Mouse (Mus musculus) thymus, adult 18-20 months (tissue): Measurements from ENCODE around the gene Gfap.

ENCODE experiments used
- DNase-seq, 2 experiments: peaks; one replicate each; pipeline ENCODE4 v3.0.0; 2022; ENCODE audit warnings: mixed read lengths in 2 of 2

Gene Gfap

GRCm38 (mm10) chr11:102895779-102896178 is 4.9 kb downstream of the Gfap start:
- DNase-seq, result no peak

DNA sequence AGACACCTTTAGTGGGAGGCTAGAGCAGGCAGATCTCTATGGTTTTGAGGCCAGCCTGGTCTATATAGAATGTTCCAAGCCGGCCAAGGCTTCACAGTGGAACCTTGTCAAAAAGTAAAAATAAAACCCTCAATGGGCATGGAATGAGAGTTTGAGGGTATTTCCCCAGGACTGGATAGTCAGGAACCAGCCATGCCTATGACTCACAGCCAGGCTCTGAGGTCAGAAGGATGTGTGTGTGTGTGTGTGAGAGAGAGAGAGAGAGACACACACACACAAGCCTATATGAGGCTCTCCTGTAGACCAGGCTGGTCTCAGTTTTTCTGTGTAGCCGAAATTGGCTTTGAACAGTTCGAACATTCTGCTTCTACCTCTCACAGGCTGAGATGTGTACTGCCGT is 6.0 kb downstream of the Gfap start:
- DNase-seq, result no peak

GRCm38 (mm10) chr11:102893015-102893651 is 7.6 kb downstream of the Gfap start:
- peak; percentile 64 to 65 for DNase-seq

- DNase-seq, result no peak
These were observed 10.6 kb downstream of the Gfap start for GRCm38 (mm10) chr11:102890096-102890495.

DNA sequence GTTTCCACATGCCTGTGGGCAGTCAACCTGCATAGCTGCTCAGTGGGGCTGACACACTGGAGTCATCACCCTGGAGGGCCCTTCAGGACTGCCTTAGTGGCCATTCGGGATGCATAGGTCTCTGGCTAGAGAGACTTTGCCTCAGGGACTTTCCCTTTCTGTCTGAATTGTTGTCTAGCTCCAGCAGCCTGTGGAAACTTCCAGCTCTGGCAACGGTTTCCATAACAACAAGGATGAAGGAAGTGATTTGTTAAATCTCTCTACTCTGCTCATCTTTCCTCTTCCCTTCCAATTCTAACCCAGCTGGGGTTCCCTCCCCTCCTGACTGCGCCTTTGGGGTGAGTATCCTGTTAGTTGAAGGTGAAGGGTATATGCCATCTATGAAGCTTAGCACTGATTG is 12.6 kb downstream of the Gfap start:
- no peak for DNase-seq

- no peak for DNase-seq
These were observed 13.3 kb downstream of the Gfap start for GRCm38 (mm10) chr11:102887433-102887832.

DNA sequence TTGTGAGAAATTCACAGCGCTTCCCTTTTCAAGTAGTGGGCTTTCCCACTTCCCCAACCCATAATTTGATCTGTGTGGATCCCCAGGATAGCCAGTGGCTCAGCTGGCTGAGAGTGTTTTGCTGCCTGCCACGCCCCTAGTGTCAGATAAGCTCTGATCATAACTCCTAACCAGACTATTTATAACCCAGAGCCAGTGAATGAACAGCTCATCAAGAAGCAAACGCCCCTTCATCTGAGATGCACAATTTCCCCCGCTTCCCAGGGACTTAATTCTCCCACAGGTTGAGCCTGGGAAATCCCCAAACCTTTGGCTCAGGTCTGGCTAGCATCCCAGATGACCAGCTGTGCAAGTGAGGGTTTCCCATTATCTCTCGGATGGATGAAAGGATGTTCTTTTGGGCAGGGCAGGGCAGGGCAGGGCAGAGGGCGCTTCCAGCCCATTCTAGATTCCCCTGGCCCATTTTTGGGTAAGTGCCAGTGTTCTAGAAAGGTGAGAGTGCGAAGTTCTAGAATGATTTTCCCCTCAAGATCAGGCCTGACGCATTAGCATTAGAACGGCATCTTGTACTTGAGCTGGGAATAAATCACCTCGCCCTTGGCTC is 16.0 kb downstream of the Gfap start, which contains the start of gene Fam187a:
Gene Fam187a, plus strand, starts transcription at position 554 of the 604 bp plus-strand sequence.
- DNase-seq, result no peak

DNA sequence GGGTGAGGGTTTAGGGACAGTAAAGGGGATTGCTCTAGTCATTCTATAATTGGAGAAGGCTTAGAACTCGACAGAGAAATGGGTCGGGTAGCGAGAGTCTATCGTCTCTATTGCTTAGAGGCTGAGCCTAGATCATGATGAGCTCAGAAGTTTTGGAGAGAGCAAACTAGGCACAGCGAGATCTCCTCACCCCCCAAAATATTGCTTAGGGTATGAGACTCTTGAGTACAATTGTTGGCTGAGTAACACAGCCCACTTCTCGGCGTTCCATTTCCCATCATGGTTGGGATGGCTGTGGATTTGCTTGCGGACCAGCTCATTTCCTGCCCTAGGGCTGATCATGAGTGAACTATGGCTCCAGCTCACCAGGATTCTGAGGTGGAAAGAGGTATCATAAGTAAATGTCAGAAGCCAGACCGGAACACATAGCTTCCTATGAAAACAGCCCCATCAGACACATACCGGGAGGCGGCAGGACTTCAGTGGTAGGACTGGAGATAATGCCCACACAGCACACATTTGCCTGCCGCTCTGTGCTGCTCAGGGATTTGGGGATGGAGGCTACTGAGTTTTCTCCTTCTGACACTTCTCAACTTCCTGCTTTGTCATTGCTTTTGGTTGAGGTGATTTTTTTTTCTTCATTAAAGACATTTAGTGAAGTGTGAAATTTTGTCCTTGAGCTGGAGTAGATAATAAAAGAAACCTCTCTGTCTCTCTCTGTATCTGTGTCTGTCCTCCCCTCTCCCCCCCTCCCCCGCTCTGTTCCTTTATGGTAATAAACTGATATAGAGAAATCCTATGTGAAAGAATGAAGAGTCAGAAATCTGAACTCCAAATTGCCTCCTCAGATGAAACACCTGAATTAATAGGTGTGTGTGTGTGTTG is 19.2 kb downstream of the Gfap start:
- DNase-seq, result no peak

DNA sequence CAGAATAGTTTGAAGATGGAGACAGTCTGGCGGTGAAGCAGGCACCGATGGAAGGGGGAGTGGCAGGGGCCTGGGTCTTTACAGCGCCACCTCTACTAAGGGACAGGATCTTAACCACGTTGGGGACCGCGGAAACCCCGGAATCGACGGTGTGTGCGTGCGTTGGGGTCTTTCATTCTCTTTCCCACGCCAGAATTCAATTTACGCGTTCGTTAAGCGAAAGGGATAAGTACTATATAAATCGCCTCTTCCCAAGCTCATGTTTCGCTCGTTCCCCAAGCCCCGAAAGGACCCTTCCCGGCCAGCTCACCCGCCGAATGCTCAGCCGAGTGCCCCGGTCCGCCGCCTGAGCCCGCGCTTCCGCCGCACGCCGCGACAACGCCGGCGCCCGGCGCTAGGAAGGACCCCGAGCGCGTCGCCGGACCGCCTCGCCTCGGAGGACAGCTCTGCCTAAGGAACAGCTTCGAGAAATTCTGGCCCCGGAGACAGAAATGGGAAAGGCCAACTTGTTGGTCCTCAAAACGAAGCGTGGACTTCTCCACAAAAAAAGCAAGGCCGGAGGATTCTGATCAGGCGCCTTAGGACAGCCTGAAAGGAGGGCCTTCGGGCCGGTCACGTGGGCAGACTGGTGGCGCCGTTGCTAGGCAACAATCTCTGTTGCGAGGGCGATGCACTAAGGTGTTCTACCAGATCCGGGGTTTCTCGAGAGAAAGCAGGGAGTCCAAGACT is 20.0 kb downstream of the Gfap start, which contains the start of the genes Eftud2 and Ccdc103:
Gene Eftud2, minus strand, starts transcription at position 401 of the 729 bp plus-strand sequence.
Gene Ccdc103, plus strand, starts transcription at position 620 of the 729 bp plus-strand sequence.
- DNase-seq, result peak; percentile 80 to 88

GRCm38 (mm10) chr11:102879558-102879957 is 21.2 kb downstream of the Gfap start:
- DNase-seq, result no peak

- DNase-seq, result no peak
These were observed 25.8 kb downstream of the Gfap start for GRCm38 (mm10) chr11:102874801-102875334.

DNA sequence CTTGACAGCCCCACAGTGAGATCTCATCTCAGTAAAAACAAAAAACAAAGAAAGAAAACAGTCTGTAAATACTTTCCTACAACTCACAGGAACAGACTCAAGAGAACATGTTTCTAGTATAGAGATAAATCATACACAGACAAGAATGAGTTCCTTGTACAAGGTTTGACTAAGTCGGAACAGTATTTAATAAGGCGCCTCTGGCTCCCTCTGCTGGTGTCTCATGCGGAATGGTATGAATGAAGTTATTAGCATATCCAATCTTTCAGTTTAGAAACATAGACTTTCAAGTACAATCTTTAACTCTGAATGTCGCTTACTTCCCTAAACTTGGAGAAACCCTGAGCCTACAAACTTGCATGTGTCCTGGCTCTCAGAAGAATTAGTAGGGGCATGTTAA is 36.4 kb downstream of the Gfap start:
- DNase-seq, result no peak

GRCm38 (mm10) chr11:102859933-102860332 is 40.8 kb downstream of the Gfap start:
- no peak for DNase-seq

DNA sequence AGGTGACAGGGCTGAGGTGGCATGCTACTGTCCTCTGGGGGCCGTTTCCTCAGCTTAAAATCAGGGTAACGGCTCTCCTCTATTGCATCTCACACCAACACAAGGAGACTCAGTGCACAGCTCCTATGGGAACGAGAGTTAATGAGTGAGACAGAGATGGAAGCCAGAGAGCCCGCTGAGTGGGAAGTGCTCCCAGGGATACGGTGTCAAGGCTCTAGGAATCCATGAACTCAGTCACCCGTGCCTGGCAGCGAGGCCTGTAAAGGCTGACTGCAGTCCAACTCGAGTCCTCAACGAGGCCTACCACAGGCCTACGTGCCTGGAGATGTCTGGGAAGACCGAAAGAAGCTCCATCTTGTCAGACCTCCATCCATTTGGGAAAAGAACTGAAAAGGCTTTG is 41.8 kb downstream of the Gfap start:
- DNase-seq, result no peak

- no peak for DNase-seq
These were observed 44.8 kb downstream of the Gfap start for GRCm38 (mm10) chr11:102855941-102856340.

DNA sequence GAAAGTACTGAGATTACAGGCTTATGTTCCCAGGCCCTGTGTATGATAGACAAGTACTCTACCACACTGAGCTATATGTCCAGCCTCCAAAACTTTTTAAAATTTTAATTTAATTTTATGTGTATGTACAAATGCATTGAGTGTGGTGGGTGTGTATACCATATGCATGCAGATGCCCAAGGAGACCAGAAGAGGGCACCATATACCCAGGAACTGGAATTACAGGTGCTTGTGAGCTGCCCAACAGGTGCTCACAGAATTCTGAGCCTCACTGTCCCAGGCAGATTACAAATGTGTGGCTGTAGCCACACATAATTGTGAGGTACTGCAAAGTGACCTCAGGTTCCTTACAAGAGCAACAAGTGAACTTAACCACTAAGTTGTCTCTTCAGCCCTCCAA is 47.0 kb downstream of the Gfap start:
- no peak for DNase-seq

DNA sequence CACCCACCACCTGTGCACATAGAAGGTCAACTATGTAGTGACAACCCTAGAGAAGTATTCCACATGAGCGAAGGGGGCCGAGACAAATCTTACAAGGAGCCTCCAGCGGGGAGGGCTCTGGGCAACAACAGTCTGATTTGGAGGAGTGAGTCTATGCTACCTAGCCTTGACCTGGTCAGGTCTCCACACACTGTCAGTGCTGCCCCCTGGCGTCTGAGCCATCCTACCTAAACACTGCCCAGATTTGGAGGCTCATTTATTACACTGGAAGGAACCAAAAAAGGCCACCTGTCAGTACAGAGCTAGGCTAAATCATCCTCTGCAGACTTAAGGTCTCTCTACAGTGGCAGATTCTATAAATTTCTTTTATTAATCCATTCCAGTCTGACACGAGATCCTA is 48.8 kb downstream of the Gfap start:
- peak in 1 of 2 experiments; percentile 10 for DNase-seq

- DNase-seq, result no peak
These were observed 54.8 kb downstream of the Gfap start for GRCm38 (mm10) chr11:102845926-102846325.

- DNase-seq, result no peak
These were observed 62.0 kb downstream of the Gfap start for GRCm38 (mm10) chr11:102838616-102839150.

GRCm38 (mm10) chr11:102838126-102838525 is 62.6 kb downstream of the Gfap start:
- DNase-seq, result no peak

DNA sequence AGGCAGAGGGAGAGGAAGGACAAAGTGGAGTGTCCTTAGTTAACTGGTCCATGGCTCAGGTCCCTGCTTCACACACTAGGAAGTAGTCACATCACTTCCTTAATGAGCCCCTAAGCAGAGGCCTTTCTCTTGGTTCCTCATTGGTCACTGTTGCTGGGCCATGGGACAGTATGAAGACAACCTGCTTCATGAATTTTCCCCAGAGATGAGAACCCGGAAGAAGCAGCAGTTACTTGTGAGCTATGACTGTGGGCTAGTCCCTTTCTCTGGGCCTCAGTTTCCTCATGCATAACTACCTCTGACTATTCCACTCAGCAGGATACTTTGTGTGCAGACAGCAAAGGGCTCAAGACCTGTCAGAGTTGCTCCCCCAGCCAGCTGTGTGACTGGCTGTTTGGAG is 63.3 kb downstream of the Gfap start:
- DNase-seq, result no peak
